8 mouse cellular contexts compared by ENCODE assay signal in genomic region chr11:61578983-61579877, GRCm38 (mm10). TPM values are rescaled to one million over a fixed set of nuclear protein-coding genes. Genes with fewer than 3 reads are reported as not detected.
DNase-seq lines count a peak whose midpoint lies in the region; ATAC-seq and TF ChIP-seq lines count a peak whose summit lies in the region.

Gene Epn2, minus strand, starts transcription at chr11:61579687.

- H3K4me1 ChIP-seq in ES-Bruce4 (ENCODE audit: control insufficient read depth, insufficient read depth, low read length): peaks cover 2% of the 10 kb centered on the region
- H3K4me1 ChIP-seq in forebrain, embryonic 12.5 days: peaks cover 23% of the 10 kb centered on the region
- peaks cover 9% of the 10 kb centered on the region for H3K4me1 ChIP-seq in heart, embryonic 16.5 days (ENCODE audit: control insufficient read depth, insufficient read depth, low read length)
- peaks cover 10% of the 10 kb centered on the region for H3K4me1 ChIP-seq in liver, postnatal 0 days (ENCODE audit: insufficient read depth)
- H3K4me1 ChIP-seq in neural tube, embryonic 15.5 days: peaks cover 29% of the 10 kb centered on the region

- H3K4me2 ChIP-seq in forebrain, embryonic 12.5 days: peak within 1 kb of the TSS; percentile 75
- peak within 1 kb of the TSS; percentile 94 for H3K4me2 ChIP-seq in heart, embryonic 16.5 days (ENCODE audit: low read depth, low read length)
- H3K4me2 ChIP-seq in liver, postnatal 0 days (ENCODE audit: low read depth, low read length): peak within 1 kb of the TSS; percentile 91
- peak within 1 kb of the TSS; percentile 70 for H3K4me2 ChIP-seq in neural tube, embryonic 15.5 days

- ATAC-seq in forebrain, embryonic 12.5 days (ENCODE audit: low FRiP score): peak; percentile 92
- peak; percentile 95 for ATAC-seq in heart, embryonic 16.5 days (replicated peaks; ENCODE audit: extremely low read depth, insufficient read depth, low FRiP score)
- peak; percentile 89 for ATAC-seq in liver, postnatal 0 days
- ATAC-seq in neural tube, embryonic 15.5 days (ENCODE audit: low FRiP score): peak; percentile 94

- no peaks in the 10 kb centered on the region for H3K27me3 ChIP-seq in ES-Bruce4 (ENCODE audit: control insufficient read depth, insufficient read depth, low read length, poor library complexity, severe bottlenecking)
- H3K27me3 ChIP-seq in forebrain, embryonic 12.5 days: no peaks in the 10 kb centered on the region
- H3K27me3 ChIP-seq in heart, embryonic 16.5 days (ENCODE audit: control insufficient read depth, insufficient read depth, low read length): no peaks in the 10 kb centered on the region
- H3K27me3 ChIP-seq in liver, postnatal 0 days (ENCODE audit: insufficient read depth, low read length): peaks cover 17% of the 10 kb centered on the region; the same call in 1 of the 2 replicates
- H3K27me3 ChIP-seq in neural tube, embryonic 15.5 days (replicated peaks): no peaks in the 10 kb centered on the region

- H3K9me3 ChIP-seq in ES-Bruce4 (replicated peaks; ENCODE audit: control insufficient read depth, insufficient read depth, low read length, poor library complexity, severe bottlenecking): no peaks in the 10 kb centered on the region
- no peaks in the 10 kb centered on the region for H3K9me3 ChIP-seq in forebrain, embryonic 12.5 days
- H3K9me3 ChIP-seq in heart, embryonic 16.5 days (replicated peaks; ENCODE audit: control insufficient read depth, low read length): no peaks in the 10 kb centered on the region
- no peaks in the 10 kb centered on the region for H3K9me3 ChIP-seq in liver, postnatal 0 days (ENCODE audit: low read length)
- H3K9me3 ChIP-seq in neural tube, embryonic 15.5 days (replicated peaks): no peaks in the 10 kb centered on the region

- peak within 1 kb of the TSS; percentile 73 for H3K4me3 ChIP-seq in ES-Bruce4 (ENCODE audit: low read depth, low read length)
- peak within 1 kb of the TSS; percentile 80 for H3K4me3 ChIP-seq in forebrain, embryonic 12.5 days (replicated peaks)
- peak within 1 kb of the TSS; percentile 79 for H3K4me3 ChIP-seq in heart, embryonic 16.5 days (ENCODE audit: low read length)
- peak within 1 kb of the TSS; percentile 68 for H3K4me3 ChIP-seq in liver, postnatal 0 days (ENCODE audit: low read depth, low read length)
- H3K4me3 ChIP-seq in neural tube, embryonic 15.5 days (replicated peaks): peak within 1 kb of the TSS; percentile 92

- TF ChIP-seq CTCF in ES-Bruce4 (IDR thresholded peaks at IDR 0.05; ENCODE audit: low read depth, low read length): no peak
- peak; percentile 27 for TF ChIP-seq CTCF in liver, postnatal 0 days (IDR thresholded peaks at IDR 0.05; ENCODE audit: low read depth)

- H3K36me3 ChIP-seq in ES-Bruce4 (ENCODE audit: control insufficient read depth, insufficient read depth, low read length, poor library complexity, severe bottlenecking): no peaks in the 10 kb centered on the region; the same call in 1 of the 2 replicates
- no peaks in the 10 kb centered on the region for H3K36me3 ChIP-seq in forebrain, embryonic 12.5 days (replicated peaks)
- no peaks in the 10 kb centered on the region for H3K36me3 ChIP-seq in heart, embryonic 16.5 days (ENCODE audit: control insufficient read depth, insufficient read depth)
- no peaks in the 10 kb centered on the region for H3K36me3 ChIP-seq in liver, postnatal 0 days (replicated peaks; ENCODE audit: insufficient read depth, low read length)
- H3K36me3 ChIP-seq in neural tube, embryonic 15.5 days: no peaks in the 10 kb centered on the region

- H3K9ac ChIP-seq in ES-Bruce4 (ENCODE audit: low read depth, poor library complexity, severe bottlenecking): peak within 1 kb of the TSS; percentile 77
- peak within 1 kb of the TSS; percentile 87 for H3K9ac ChIP-seq in forebrain, embryonic 12.5 days
- peak within 1 kb of the TSS; percentile 96 for H3K9ac ChIP-seq in heart, embryonic 16.5 days (ENCODE audit: low read length)
- peak within 1 kb of the TSS; percentile 61 for H3K9ac ChIP-seq in liver, postnatal 0 days (replicated peaks)
- peak within 1 kb of the TSS; percentile 97 for H3K9ac ChIP-seq in neural tube, embryonic 15.5 days (replicated peaks)

- peak; percentile 11 for DNase-seq in c-Kit-negative CD71-positive TER-119-positive erythroid progenitor cells, embryonic 14.5 days (ENCODE audit: low read depth, low spot score)
- peak; percentile 88 to 91 for DNase-seq in kidney, postnatal 4 days
- DNase-seq in liver, postnatal 0 days: peak; percentile 80
- DNase-seq in testis, postnatal 10 days (ENCODE audit: low spot score): peak; percentile 91

- under 1% methylated on average over 77 of the region's 93 CpGs for WGBS in forebrain, embryonic 12.5 days
- WGBS in heart, embryonic 16.5 days: 1% methylated on average over 90 of the region's 93 CpGs
- WGBS in liver, postnatal 0 days (ENCODE audit: insufficient replicate concordance): under 1% methylated on average over 73 of the region's 93 CpGs
- WGBS in neural tube, embryonic 15.5 days: under 1% methylated on average over 88 of the region's 93 CpGs

- H3K27ac ChIP-seq in ES-Bruce4 (ENCODE audit: insufficient read depth, low read length): no peak within 1 kb of the TSS; the same call in 1 of the 2 replicates
- peak within 1 kb of the TSS; percentile 90 for H3K27ac ChIP-seq in forebrain, embryonic 12.5 days
- H3K27ac ChIP-seq in heart, embryonic 16.5 days (ENCODE audit: low read length): peak within 1 kb of the TSS; percentile 89
- peak within 1 kb of the TSS; percentile 76 for H3K27ac ChIP-seq in liver, postnatal 0 days (ENCODE audit: low read depth)
- peak within 1 kb of the TSS; percentile 90 for H3K27ac ChIP-seq in neural tube, embryonic 15.5 days (replicated peaks)

- TF ChIP-seq POLR2A in ES-Bruce4 (IDR thresholded peaks at IDR 0.05; ENCODE audit: insufficient read depth, low read length): peak; percentile 34

- TF ChIP-seq EP300 in ES-Bruce4 (IDR thresholded peaks at IDR 0.05; ENCODE audit: insufficient read depth, low read depth, low read length): no peak
- TF ChIP-seq EP300 in liver, postnatal 0 days (IDR thresholded peaks at IDR 0.05; ENCODE audit: low read depth): no peak

RNA-seq across cellular contexts. Expression of gene Epn2, which starts in this region (rescaled TPM):
- 70.0 and 76.0 TPM in 2 replicates for polyA plus RNA-seq in ES-Bruce4 (2011; ENCODE audit: insufficient read depth, insufficient read length, low read depth, missing spikeins)
- polyA plus RNA-seq in forebrain, embryonic 12.5 days (2016; fragmentation: Nextera tagmentation; extraction: Ambion mirVana): 35.5 and 37.8 TPM in 2 replicates
- 19.0 and 19.7 TPM in 2 replicates for polyA plus RNA-seq in heart, embryonic 16.5 days (2015; fragmentation: Nextera tagmentation; extraction: Ambion mirVana)
- polyA plus RNA-seq in liver, postnatal 0 days (2015; fragmentation: Nextera tagmentation; extraction: Ambion mirVana): 3.1 and 3.7 TPM in 2 replicates
- 55.7 and 60.1 TPM in 2 replicates for polyA plus RNA-seq in neural tube, embryonic 15.5 days (2015; fragmentation: Nextera tagmentation; extraction: Ambion mirVana)

Comparison
In these comparisons a context has a peak if more than half of its experiments do, and no peak if none do; other contexts are left out.
1. DNase-seq: peak in every context shown above with its lines; median percentile 91 in testis, postnatal 10 days; 90 in kidney, postnatal 4 days; 80 in liver, postnatal 0 days; 11 in c-Kit-negative CD71-positive TER-119-positive erythroid progenitor cells, embryonic 14.5 days.